Mouse (Mus musculus): ENCODE results near the gene Rabgap1l. TPM values are rescaled to one million over a fixed set of nuclear protein-coding genes. Genes with fewer than 3 reads are reported as not detected.

Rabgap1l gene
- total RNA-seq, 2 experiments from 2014 or later: 194 to 203 TPM

DNA sequence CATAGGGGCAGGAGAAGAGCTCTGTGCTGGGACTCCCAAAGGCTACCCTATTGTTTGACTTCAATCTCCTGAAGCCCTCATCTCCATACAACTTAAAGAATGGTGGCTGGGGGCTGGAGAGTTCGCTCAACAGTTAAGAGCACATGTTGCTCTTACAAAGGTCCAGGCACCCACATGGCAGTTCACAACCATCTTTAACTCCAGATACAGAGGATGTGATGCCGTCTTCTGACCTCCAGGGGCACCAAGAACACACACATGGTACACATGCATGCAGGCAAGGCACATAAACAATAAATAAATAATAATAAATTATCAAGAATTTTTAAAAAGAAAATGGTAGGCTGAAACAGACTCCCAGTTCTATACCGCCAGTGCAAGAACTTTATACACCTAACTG, 3.1 kb downstream of the Rabgap1l start:
- intact Hi-C loops (cut with DNase I): no loop called here
- no peak for DNase-seq

DNA sequence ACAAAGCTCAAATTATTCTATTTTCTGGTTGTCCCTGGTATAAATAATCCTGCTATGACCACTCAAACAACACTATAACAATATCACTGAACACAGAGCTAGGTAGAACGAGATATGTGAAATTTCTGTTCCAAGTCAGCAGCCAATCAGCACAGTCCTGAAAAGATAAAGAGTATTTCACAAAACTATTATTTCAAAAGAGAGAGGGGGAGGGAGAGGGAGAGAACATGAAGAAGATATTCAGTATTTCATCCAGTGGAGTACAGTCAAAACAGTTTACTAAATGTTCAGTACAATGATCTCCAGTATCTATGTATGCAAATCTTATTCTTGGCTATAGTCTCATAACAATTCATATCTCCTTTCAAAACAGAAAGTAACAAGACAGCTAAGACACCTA, 5.1 kb downstream of the Rabgap1l start:
- DNase-seq: no peak
- intact Hi-C loops (cut with DNase I): no loop called here

DNA sequence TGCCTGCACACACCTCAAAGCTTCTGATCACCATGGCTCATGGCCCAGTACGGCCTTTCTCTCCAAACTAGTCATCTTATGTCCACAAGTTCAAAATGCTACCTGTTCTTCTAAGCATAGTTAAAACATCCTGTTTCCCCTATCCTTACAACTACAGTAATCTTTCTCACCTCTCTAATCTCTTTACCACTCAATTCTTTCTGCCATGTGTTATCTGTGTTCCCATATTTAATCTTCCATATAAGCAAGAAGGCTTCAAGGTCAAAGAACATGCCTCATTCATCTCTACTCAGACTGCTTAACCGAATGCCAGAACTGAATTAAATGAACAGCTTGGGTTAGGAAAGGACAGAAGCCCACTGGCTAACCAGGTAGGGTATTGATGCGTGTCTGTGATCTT, 5.8 kb downstream of the Rabgap1l start:
- intact Hi-C loops (cut with DNase I): no loop called here
- DNase-seq: no peak

DNA sequence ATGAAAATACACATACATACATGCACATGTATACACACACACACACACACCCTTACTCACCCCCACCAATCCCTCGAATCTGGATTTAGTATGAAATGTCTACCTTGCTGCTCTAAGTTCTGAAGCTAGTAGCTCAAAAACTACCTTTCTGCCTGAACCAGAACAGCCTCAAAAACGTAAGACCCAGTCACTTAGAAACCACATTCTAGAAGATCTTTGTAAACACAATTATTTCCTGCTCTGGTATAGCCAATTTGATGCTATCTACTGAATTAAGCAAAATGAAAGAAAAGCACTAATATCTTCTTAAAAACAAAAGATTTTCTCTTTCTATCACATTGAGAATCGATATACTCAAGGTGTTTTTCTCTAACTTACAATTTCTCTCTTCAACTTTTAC, 6.4 kb downstream of the Rabgap1l start:
- DNase-seq: no peak

DNA sequence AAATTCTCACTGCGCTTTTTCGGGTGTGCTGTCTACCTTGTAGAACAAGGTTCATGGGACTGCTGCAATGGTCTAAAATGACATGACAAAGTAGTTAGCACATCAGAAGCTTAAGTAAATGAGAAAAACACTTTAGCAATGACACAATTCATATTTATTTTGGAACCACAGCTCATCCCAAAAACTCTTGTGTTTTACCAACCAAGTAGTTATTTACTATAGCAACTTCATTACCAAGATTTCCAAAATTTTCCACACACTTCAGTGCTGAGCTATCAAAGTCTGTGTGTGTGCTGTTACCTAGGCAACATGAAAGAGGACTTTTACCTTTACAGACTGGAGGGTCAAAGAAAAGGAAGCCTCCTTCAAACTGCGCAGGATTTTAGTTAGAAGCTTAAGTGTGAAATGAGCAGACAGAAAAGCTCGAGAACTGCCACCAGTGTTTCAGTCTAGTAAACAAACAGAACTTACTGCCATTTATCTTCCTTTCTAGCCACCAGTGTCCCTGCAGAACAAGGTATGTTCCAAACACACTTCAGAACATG, 7.3 kb downstream of the Rabgap1l start:
- intact Hi-C loops (cut with DNase I): no loop called here
- no peak for DNase-seq

More for the DNA sequence above, 6.4 kb downstream of the Rabgap1l start:
- intact Hi-C loops (cut with DNase I): no loop called here

DNA sequence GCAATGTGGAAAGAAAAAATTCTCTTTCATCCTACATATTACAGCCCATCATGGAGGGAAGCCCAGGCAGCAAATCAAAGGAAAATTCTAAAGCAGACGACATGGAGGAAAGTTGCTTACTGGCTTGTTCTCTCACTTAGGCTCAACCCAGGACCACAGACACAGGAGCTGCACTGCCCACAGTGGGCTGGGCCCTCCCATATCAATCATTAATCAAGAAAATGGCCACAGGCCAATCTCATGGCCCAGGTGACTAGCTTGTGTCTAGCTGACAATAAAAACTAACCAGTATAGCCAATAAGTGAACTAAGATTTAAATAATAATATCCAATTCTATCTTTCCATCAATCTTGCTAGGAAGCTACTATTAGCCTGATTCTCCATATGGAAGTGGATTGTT, 8.9 kb downstream of the Rabgap1l start:
- intact Hi-C loops (cut with DNase I): no loop called here
- no peak for DNase-seq

DNA sequence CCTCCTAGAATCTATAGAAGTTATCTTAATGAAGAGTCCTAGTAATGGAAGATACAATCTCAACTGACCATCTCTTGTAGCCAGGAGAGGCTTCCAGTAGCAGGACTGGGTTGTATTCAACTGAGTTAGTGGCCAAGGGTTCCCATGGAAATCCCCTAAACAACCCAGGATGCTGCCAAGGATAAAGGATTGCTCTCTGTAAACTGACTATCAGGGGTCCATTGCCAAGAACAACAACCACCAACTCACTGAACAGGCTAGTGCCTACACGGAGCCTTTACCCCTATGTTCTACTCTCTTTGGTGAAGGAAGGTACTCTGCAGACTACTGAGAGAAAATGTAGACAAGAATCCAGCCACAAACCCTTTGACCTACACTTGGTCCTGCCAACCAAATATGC, 18.8 kb downstream of the Rabgap1l start:
- DNase-seq: no peak
- intact Hi-C loops (cut with DNase I): no loop called here

DNA sequence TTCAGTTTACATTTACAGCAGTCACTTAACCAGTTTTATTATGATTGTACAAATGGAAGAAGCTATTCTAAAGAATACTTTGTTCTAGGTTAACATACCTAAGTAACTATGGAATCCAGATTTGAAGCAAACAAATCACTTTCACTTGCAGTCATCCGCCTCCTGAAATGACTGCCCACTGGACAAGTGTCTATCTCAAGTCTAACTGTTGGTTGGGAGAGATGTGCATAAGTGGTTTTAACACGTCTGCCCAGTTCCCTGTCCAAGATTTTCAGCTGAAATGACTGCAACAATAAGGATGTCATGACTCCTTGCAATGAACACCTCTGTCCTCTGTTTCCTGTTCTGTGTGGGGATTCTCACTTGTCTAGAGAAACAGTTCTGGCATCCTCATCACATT, 27.4 kb downstream of the Rabgap1l start:
- no peak for DNase-seq
- intact Hi-C loops (cut with DNase I): no loop called here

DNA sequence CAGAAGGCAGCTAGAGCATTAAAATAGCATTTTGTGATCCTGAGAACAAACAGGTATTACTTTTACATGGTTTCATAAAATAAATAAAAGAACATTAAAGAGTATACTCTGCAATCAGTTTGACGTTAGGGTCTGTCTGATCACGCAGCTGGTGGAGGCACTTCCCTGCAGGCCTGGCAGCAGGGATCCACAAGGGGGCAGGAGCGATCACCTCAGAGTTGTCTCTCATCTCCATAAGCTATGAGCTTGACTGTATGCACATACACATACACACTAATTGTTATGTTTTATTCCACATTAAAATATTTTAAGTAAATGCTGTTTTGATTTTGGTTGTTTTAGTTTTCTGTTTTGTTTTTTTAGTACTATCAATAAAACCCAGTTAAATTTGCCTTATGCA, 34.8 kb downstream of the Rabgap1l start:
- intact Hi-C loops (cut with DNase I): no loop called here
- DNase-seq: peak; percentile 58

DNA sequence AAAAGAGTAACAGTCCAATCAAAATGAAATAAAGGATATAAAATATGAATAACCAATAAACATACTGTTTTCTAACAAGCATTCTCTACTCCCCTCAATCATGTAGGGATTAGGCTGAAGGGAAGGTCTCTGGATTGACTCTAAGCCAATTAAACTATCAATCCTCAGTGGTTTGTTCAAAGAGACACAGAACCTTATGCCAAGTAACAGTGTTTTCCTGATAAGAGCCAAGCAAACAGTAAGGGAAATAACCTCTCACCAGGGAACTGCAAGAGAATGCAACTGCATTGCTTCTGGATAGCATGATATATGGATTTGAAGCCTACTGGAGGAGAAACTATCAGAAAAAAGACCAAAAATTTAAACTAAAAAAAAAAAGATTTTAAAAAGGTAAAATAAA, 37.7 kb downstream of the Rabgap1l start:
- no peak for DNase-seq
- intact Hi-C loops (cut with DNase I): no loop called here

DNA sequence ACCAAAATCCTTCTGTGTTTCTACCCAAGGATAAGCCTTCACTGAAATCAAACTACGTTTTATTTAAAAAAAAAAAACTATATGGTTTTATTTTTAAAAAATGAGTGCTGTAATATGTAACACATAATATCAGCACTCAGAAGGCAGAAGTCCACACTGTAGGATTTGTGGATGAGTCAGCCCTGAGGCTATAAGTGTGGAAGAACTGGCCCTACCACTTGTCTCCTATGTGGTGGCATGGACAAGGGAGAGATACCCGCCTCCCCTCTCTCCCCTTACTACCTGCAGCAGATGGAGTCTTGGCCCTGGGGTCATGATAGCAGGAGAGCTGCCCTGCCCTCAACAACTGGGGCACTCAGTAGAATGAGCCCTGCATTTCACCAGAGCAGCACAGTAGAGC, 42.4 kb downstream of the Rabgap1l start:
- DNase-seq: no peak
- intact Hi-C loops (cut with DNase I): no loop called here

DNA sequence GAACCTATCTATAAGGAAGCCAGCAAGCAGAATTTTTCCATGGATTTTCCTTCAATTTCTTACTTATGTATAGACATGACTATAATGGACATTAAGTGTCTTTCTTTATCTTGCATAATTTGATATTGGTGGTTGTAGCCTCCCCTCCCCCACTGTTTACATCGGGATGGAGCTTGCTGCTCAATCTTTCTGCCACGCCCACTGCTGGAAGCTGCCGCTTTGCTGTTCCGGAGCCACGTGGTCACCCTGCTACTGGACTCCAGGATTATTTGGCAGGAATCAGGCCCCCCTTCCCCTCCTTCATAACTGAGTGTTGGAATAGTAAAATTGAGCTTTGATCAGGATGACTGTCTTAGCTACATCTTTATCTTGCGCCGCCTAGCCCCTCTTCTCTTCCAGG, 46.2 kb downstream of the Rabgap1l start:
- peak; percentile 12 for DNase-seq
- intact Hi-C loops (cut with DNase I): no loop called here

DNA sequence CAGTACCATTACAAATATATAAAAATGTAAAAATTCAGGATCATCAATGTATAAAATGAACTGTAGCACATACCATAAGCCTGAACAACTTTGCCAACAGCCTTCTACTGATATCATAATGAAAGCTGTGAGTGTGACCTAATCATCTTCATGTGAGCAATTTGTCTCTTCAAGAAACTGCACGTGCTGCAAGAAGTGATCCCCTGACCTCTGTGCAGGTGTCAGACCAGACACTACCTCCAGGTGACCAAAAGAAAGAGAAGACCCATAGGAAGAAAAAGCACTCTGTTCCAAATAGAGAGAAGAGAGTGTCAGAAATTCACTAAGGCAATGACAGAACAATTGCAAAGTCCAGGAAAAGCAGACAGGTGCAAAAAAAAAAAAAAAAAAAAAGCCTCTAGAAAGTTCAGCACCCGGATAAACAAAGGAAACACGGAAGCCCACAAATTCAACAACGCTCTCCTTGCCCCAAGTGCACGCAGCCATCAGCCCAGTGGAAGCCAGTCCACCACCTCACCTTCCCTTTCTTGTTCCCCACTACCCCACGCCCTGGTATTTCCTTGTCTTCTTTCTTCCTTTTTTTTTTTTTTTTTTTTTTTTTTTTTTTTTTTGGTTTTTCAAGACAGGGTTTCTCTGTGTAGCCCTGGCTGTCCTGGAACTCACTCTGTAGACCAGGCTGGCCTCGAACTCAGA, 47.6 kb downstream of the Rabgap1l start:
- intact Hi-C loops (cut with DNase I): no loop called here
- DNase-seq: no peak

DNA sequence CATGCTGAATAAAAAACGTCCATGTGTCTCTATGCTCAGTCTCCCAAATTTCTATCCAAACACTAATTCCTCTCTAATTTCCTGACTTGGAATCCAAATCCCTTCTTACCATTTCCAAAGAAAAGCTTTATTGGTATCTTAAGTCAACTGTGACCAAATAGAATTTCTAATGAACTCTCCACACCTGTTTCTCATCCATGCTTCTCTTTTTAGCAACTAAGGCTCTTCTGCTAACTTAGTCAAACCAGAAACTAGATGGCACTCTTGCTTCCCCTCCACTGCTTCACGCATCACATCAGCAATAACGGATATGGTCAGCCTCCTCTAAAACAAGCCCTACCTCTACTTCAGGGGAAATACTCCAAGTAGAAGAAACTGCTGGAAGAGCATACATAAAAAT, 49.0 kb downstream of the Rabgap1l start:
- intact Hi-C loops (cut with DNase I): no loop called here
- no peak for DNase-seq

DNA sequence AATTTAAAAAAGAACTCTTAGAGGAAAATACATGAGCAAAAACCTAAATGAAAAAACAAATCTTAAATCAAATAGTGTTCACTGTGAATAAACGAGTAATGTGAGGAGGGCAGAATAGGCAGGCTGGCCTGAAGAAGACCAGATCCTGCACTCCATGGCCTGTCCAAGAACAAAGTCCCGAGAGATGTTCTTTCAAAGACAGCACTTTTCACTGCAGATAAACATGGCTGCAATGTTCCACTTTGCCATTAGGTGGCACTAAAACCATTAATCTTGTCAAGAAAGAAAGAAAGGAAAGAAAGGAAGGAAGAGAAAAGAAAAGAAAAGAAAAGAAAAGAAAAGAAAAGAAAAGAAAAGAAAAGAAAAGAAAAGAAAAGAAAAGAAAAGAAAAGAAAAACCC, 49.8 kb downstream of the Rabgap1l start:
- DNase-seq: peak; percentile 44

DNA sequence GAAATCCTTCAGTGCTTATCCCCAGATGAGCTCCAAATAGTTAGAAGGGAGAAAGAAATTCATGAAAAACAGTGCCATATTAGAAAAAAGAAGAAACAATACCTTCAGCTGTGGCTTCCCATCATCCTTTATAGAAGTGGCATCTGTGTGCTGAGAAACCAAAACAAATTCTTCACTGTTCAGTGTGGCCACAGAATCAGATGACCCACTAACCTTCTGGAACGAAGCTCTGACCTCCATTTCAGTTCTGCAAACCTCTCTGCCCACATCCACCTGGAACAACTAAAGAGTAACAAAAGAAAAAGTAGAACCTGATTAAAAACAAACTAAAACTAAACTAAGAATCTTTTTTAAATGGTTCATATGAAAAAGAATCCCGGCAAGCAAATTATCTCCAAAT, 52.4 kb downstream of the Rabgap1l start:
- DNase-seq: no peak
- intact Hi-C loops (cut with DNase I): no loop called here

More for the DNA sequence above, 49.8 kb downstream of the Rabgap1l start:
- intact Hi-C loops (cut with DNase I): loop anchor here (1.0 kb wide), 1 partner anchor 191 kb away; no protein-coding TSS in a partner anchor

DNA sequence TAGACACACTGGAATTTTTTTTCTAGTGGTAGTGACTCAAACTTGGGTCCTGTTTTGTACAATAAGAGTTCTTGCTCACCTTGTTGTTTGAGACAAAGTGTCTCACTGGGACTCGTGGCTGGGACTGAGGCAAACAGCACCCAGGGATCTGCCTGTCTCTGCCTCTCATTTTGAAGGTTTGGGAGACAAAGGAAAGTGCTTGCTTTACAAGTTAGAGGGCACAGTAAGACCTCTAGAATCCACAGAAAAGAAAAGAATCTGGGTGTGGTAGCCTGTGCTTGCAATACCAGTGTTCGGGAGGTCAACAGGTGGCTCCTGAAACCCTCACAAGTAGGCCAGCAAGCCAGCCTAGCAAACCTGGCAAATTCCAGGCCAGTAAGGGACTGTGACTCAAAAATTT, 58.3 kb downstream of the Rabgap1l start:
- intact Hi-C loops (cut with DNase I): no loop called here
- no peak for DNase-seq

DNA sequence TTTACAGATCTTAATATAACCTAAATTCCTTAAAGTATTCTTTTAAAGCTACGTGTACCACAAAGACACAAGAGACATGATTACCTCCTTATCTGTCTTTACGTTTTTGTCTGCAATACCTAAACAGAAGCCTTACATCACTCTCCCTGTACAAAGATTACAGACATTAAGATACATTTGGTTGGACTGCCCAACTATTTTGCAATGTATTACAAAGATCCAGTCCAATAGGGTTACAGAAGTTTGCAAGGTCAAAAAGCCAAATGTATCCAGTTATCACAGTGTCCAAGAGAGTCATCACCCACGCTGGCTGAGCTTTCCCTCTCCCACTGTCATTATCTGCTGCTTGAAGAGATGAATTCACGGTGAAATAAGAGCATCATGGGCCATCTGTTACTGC, 63.1 kb downstream of the Rabgap1l start:
- intact Hi-C loops (cut with DNase I): no loop called here
- DNase-seq: no peak

DNA sequence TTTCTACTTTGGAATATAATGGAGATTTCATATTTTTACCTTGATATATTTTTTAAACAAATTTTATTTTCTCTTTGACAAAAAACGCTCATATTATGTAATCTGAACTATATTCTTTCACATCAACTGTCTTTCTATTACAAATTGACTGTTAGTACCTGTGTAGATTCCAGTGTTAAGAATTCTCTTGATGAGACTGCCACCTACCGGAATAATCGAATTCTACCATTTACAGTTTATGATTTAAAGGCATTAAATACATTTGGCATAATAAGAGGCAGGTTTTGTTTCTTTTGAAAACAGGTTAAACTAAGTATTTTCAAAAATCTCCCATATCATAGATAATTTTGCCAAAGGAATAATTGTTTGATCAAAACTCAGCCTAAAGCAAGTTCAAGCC, 75.3 kb downstream of the Rabgap1l start:
- intact Hi-C loops (cut with DNase I): loop anchor here (2.0 to 10.0 kb wide), 3 partner anchors 155 to 503 kb away; partner anchors contain the start of gene Cacybp
- no peak for DNase-seq

DNA sequence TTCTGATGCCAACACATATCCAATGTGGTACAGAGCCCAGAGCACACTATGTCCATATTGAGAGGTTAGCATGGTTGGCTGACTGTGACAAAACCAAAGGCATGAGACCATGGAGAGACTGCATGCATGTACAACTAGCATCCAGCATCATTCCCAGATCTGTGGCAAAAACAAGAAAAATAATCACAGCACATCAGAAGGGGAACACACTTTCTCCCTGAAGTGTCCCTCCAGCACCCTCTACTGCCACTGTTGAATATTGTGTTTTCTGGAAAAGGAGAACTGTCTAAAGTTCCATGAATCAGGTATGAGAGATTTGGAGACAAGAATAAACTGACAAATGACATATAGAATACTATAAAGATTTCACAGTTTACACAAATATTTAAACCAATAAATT, 78.3 kb downstream of the Rabgap1l start:
- DNase-seq: peak; percentile 6
- intact Hi-C loops (cut with DNase I): loop anchor here (5.0 to 10.0 kb wide), 2 partner anchors 152 to 500 kb away; partner anchors contain the start of gene Cacybp

DNA sequence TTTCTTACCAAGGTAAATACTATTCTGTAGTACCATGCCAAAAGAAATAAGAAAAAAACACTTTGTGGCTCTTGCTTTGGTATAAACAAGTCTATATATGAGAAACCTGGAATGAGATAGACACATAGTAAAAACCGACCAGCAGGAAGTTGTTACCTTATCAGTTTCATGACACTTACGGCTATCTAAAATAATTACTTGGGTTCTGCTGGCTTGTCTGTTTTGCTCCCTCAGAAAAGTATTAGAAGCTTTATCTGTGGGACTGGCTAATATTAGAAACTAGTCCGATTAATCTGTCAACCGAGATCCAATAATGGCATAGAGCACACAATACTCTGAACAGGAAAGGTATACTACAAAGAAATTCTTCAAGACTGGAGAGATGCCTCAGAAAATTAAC, 79.1 kb downstream of the Rabgap1l start:
- intact Hi-C loops (cut with DNase I): loop anchor here (10.0 kb wide), 1 partner anchor 499 kb away; the partner anchor contains the start of gene Cacybp
- DNase-seq: no peak

DNA sequence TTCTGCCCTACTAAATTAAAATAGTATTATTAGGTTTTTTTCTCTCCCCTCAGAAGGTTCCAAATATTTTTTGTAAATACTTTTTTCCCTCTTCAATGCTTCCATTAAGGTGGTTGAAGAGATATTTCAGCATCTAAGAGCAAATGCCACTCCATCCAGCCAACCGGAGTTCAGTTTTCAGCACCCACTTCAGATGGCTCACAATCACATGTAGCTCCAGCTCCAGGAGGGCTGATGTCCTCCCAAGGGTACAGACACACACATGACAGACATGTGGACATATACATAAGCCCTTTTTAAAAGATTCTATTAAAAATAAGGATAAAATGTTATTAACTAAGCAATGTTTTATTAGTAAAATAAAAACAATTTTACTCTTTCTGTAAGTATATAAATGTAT, 79.6 kb downstream of the Rabgap1l start:
- intact Hi-C loops (cut with DNase I): loop anchor here (10.0 kb wide), 1 partner anchor 499 kb away; the partner anchor contains the start of gene Cacybp
- no peak for DNase-seq
